Mouse (Mus musculus) intestine, embryonic 15.5 days (tissue): ENCODE measurements around the gene Ermard. TPM values are rescaled to one million over a fixed set of nuclear protein-coding genes. Genes with fewer than 3 reads are reported as not detected.
"Not testable (repeated sequence)": the region's sequence is repeated elsewhere in the genome, so short reads cannot be mapped to it uniquely, and the experiment has no call there.

ENCODE experiments used
- ATAC-seq: fragments of 200-750 bp; cut with Nextera tagmentation; 2 replicates; pipeline ENCODE4 v1.8.0; 2017; ENCODE audit warnings: moderate TSS enrichment, moderate library complexity
- H3K27ac ChIP-seq: fragments of 300-500 bp; sonication (generic); 2 replicates; pipeline ENCODE4 v1.5.1; 2015; ENCODE audit warnings: mild to moderate bottlenecking, inconsistent platforms
- H3K27me3 ChIP-seq: fragments of 300-500 bp; sonication (generic); replicated peaks from 2 replicates; pipeline ENCODE4 v1.6.1; 2015; ENCODE audit warnings: inconsistent platforms
- H3K36me3 ChIP-seq: fragments of 300-500 bp; sonication (generic); 2 replicates; pipeline ENCODE4 v1.6.1; 2015; ENCODE audit warnings: inconsistent platforms
- H3K4me1 ChIP-seq: fragments of 300-500 bp; sonication (generic); replicated peaks from 2 replicates; pipeline ENCODE4 v1.6.1; 2015; ENCODE audit warnings: inconsistent platforms
- H3K4me2 ChIP-seq: fragments of 300-500 bp; sonication (generic); replicated peaks from 2 replicates; pipeline ENCODE4 v1.6.1; 2015; ENCODE audit warnings: mild to moderate bottlenecking, inconsistent platforms
- H3K4me3 ChIP-seq: fragments of 300-500 bp; sonication (generic); replicated peaks from 2 replicates; pipeline ENCODE4 v1.5.1; 2015; ENCODE audit warnings: inconsistent platforms
- H3K9ac ChIP-seq: fragments of 300-500 bp; sonication (generic); 2 replicates; pipeline ENCODE4 v1.6.1; 2015; ENCODE audit warnings: inconsistent platforms
- H3K9me3 ChIP-seq: fragments of 300-500 bp; sonication (generic); 2 replicates; pipeline ENCODE4 v1.6.1; 2016; ENCODE audit warnings: inconsistent platforms
- WGBS: fragments of 180-500 bp; shearing (Covaris S2); methylation state at CpG from one replicate; pipeline ENCODE4 v1.1.7; 2015; 5-methylcytosine and 5-hydroxymethylcytosine counted together
- polyA plus RNA-seq: library from polyadenylated mRNA; unstranded; fragments of >200 nt; fragmentation: Nextera tagmentation; extraction: Ambion mirVana; gene quantifications from 2 replicates; pipeline ENCODE4 v1.2.1, GENCODE M21; 2015

Ermard gene
- polyA plus RNA-seq, 1 experiment from 2014 or later = 54.6 TPM

GRCm38 (mm10) chr17:15031414-15031813, 9.6 kb upstream of the Ermard start:
- ATAC-seq, H3K9me3 ChIP-seq, H3K27me3 ChIP-seq, H3K27ac ChIP-seq, H3K4me1 ChIP-seq, H3K4me3 ChIP-seq, H3K4me2 ChIP-seq, H3K36me3 ChIP-seq, H3K9ac ChIP-seq: not testable (repeated sequence)
- no CpG with 5 or more reads among the region's 4 CpGs for WGBS

DNA sequence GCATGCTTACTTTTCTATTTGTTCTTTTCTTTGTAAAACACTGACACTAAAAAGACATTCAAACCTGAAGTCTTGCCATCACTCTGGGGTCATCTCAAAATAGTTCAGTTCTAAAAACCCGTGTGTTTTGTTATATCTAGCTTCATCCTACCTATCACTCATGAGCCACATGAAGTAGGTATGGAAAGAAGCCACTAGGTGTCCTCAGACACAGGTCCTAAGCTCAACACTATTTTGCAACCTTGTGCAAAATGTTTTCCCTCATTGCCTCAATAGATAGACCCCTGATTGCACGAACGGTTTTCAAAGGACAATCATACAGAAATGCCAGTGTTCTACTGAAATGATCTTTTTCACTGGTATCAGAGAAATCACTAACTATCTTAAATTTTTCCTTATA, 553 bp upstream of the Ermard start:
- peak; percentile 53 for ATAC-seq
- no CpG with 5 or more reads among the region's 3 CpGs for WGBS
- H3K4me3 ChIP-seq = not testable (repeated sequence)

GRCm38 (mm10) chr17:15050338-15050737, 9.3 kb downstream of the Ermard start:
- not testable (repeated sequence) for H3K9ac ChIP-seq, H3K9me3 ChIP-seq, H3K27me3 ChIP-seq, H3K36me3 ChIP-seq, H3K4me2 ChIP-seq, H3K4me3 ChIP-seq, H3K4me1 ChIP-seq, ATAC-seq, H3K27ac ChIP-seq
- WGBS = no CpG with 5 or more reads among the region's 1 CpGs

More for the DNA sequence above, 553 bp upstream of the Ermard start:
- not testable (repeated sequence) for H3K9ac ChIP-seq, H3K27ac ChIP-seq, H3K27me3 ChIP-seq, H3K4me1 ChIP-seq, H3K4me2 ChIP-seq, H3K36me3 ChIP-seq, H3K9me3 ChIP-seq

DNA sequence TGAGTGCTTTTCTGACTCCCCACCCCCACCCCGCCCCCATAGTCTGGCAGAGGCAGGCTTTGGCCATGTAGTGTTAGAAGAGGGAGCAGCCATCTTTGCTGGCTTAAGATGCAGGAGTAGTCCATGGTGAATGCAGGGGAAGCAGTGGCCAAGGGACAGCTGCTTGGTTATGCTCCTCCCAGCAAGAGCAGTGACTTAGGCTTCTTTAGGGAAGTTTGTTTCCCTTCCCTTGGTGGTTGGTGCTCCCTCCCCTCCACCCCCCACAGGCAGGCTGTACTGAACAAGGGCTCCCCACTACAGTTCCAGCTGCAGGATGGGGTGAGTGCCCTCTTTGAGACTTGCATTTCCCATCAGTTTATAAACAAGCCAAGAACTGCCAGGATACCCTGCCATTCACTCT, 11.8 kb downstream of the Ermard start:
- H3K4me2 ChIP-seq, H3K4me1 ChIP-seq, ATAC-seq, H3K36me3 ChIP-seq, H3K9me3 ChIP-seq, H3K27me3 ChIP-seq, H3K9ac ChIP-seq, H3K4me3 ChIP-seq, H3K27ac ChIP-seq: not testable (repeated sequence)
- 81% methylated on average over 1 of the region's 1 CpGs for WGBS

DNA sequence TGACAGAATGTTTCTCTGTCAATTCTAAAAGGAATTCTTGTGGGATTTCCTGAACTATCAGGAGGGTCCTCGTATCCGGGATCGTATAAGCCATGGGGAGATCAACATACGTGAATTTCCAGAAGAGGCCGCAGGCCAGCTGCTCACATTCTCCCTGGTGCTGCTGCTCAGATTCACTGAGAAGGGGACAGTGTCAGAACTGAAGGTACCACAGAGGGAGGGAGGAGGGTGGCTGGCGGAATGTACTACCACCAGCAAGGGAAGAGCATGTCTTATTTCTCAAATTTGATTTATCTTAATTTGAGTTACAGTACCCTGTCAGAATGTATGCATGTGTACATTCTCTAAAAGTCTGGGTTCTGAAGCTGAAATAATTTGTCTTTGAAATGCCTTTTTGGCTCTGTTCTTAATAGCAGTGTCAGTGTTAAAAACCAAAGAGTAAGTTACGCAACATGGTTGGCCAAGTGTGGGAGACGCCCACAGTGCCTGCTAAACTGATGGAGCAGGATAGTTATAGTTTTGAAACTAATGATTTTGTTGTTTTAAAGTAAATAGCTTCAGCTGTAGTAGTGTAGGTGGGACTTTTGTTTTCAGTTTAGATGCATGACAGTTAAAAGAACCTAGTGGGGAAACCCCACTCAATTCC, 12.3 kb downstream of the Ermard start:
- not testable (repeated sequence) for ATAC-seq, H3K4me3 ChIP-seq

GRCm38 (mm10) chr17:15053829-15054200, 12.8 kb downstream of the Ermard start:
- not testable (repeated sequence) for H3K27me3 ChIP-seq, H3K27ac ChIP-seq, H3K4me3 ChIP-seq, H3K4me1 ChIP-seq, ATAC-seq, H3K9ac ChIP-seq, H3K4me2 ChIP-seq, H3K9me3 ChIP-seq, H3K36me3 ChIP-seq
- 88% methylated on average over 13 of the region's 13 CpGs for WGBS

More for the DNA sequence above, 12.3 kb downstream of the Ermard start:
- H3K27ac ChIP-seq, H3K9ac ChIP-seq, H3K4me2 ChIP-seq, H3K27me3 ChIP-seq, H3K9me3 ChIP-seq, H3K36me3 ChIP-seq, H3K4me1 ChIP-seq: not testable (repeated sequence)
- 95% methylated on average over 5 of the region's 8 CpGs for WGBS

GRCm38 (mm10) chr17:15055925-15056324, 14.9 kb downstream of the Ermard start:
- no peak overlapping the region for H3K4me2 ChIP-seq
- no peak overlapping the region for H3K27ac ChIP-seq
- no peak for ATAC-seq
- no peaks in the 10 kb centered on the region for H3K4me1 ChIP-seq
- no peaks in the 10 kb centered on the region for H3K27me3 ChIP-seq
- 0 out of 2 replicates have a peak, but pooled peaks cover 9% of the 10 kb centered on the region for H3K36me3 ChIP-seq
- H3K4me3 ChIP-seq = no peak overlapping the region
- no peaks in the 10 kb centered on the region for H3K9me3 ChIP-seq
- WGBS = 79% methylated on average over 4 of the region's 4 CpGs
- H3K9ac ChIP-seq = no peak overlapping the region

GRCm38 (mm10) chr17:15058161-15058591, 17.2 kb downstream of the Ermard start:
- no peak overlapping the region for H3K4me2 ChIP-seq
- ATAC-seq = no peak
- no peak overlapping the region for H3K27ac ChIP-seq
- no peak overlapping the region for H3K4me3 ChIP-seq
- 0 out of 2 replicates have a peak, but pooled peaks cover 9% of the 10 kb centered on the region for H3K36me3 ChIP-seq
- no peaks in the 10 kb centered on the region for H3K27me3 ChIP-seq
- no peaks in the 10 kb centered on the region for H3K4me1 ChIP-seq
- no peaks in the 10 kb centered on the region for H3K9me3 ChIP-seq
- WGBS = 80% methylated on average over 5 of the region's 5 CpGs
- H3K9ac ChIP-seq = no peak overlapping the region

DNA sequence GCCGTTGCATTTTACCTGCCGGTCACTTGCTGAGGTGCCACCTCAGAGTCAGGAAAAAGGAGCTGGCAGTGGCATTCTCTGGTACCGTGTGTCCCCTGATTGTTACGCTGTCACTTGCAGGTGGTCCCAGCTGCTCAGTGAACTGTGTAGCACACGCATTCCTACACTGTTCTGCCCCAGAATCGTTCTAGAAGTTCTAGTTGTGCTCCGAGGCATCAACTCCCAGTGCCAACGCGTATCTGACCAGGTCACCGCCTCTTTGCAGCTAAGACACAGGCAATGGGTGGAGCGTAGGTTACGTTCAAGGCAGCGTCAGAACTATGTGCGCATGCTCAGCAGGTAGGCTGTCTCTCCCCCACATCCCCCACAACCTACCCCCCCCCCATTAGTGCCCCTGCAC, 18.6 kb downstream of the Ermard start:
- Histone ChIP-seq H3K4me2 (no peak overlapping the region), H3K4me1 (no peaks in the 10 kb centered on the region), H3K4me3 (no peak overlapping the region), H3K27ac (no peak overlapping the region), H3K36me3 (0 out of 2 replicates have a peak, but pooled peaks cover 9% of the 10 kb centered on the region), H3K9me3 (no peaks in the 10 kb centered on the region), H3K27me3 (no peaks in the 10 kb centered on the region), H3K9ac (no peak overlapping the region)
- 95% methylated on average over 14 of the region's 14 CpGs for WGBS
- no peak for ATAC-seq

GRCm38 (mm10) chr17:15060356-15060755, 19.3 kb downstream of the Ermard start:
- Histone ChIP-seq H3K9me3 (no peaks in the 10 kb centered on the region), H3K9ac (no peak overlapping the region), H3K4me2 (no peak overlapping the region), H3K27me3 (no peaks in the 10 kb centered on the region), H3K27ac (no peak overlapping the region), H3K4me1 (no peaks in the 10 kb centered on the region), H3K36me3 (0 out of 2 replicates have a peak, but pooled peaks cover 9% of the 10 kb centered on the region), H3K4me3 (no peak overlapping the region)
- WGBS = 94% methylated on average over 6 of the region's 6 CpGs
- ATAC-seq = no peak

DNA sequence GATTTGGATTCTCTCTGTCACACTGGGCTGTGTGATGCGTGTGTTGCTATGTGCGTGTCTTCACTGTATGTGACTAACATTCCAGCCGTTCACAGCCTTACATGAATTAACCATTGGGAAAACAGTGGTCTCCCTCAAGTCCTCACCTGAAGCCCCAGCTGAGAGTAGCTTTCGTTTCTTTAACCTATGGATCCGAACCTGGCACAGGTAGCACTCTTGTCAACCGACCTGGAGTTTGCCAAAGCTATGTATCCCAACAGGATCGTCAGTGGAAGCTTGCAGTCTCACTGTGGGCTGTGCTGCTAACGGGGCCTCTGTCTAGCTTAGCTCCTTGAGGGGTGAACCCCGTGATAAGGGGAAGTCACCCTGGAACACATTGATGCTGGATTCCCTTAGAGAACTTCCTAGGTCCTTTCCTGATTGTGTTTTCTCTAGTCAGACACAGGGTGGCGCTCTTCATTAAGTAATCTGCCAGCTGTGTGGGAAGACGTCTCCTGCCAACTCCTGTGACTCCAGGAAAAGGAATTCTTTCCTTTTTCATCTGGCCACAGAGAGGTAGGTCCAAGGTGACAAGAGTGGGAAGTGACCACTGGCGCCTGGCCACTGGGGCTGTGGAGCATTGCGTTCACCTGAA, 24.5 kb downstream of the Ermard start:
- peak overlapping the region; percentile 32 for H3K4me2 ChIP-seq
- H3K36me3 ChIP-seq = no peaks in the 10 kb centered on the region
- H3K4me1 ChIP-seq = peaks cover 16% of the 10 kb centered on the region
- peak; percentile 64 for ATAC-seq
- no peak overlapping the region for H3K9ac ChIP-seq
- H3K27me3 ChIP-seq = no peaks in the 10 kb centered on the region
- no peak overlapping the region for H3K27ac ChIP-seq
- H3K4me3 ChIP-seq = no peak overlapping the region
- 38% methylated on average over 13 of the region's 13 CpGs for WGBS
- H3K9me3 ChIP-seq = no peaks in the 10 kb centered on the region

- H3K4me2 ChIP-seq = peak overlapping the region; percentile 32
- 50% methylated on average over 6 of the region's 6 CpGs for WGBS
- H3K27me3 ChIP-seq = no peaks in the 10 kb centered on the region
- peaks cover 16% of the 10 kb centered on the region for H3K4me1 ChIP-seq
- H3K36me3 ChIP-seq = no peaks in the 10 kb centered on the region
- no peak overlapping the region for H3K4me3 ChIP-seq
- H3K9ac ChIP-seq = no peak overlapping the region
- ATAC-seq = peak; percentile 52
- no peaks in the 10 kb centered on the region for H3K9me3 ChIP-seq
- H3K27ac ChIP-seq = no peak overlapping the region
Observed at GRCm38 (mm10) chr17:15066066-15066465, 25.1 kb downstream of the Ermard start.

GRCm38 (mm10) chr17:15066911-15067310, 25.9 kb downstream of the Ermard start:
- peaks cover 16% of the 10 kb centered on the region for H3K4me1 ChIP-seq
- H3K4me3 ChIP-seq = no peak overlapping the region
- no peak for ATAC-seq
- H3K27me3 ChIP-seq = no peaks in the 10 kb centered on the region
- H3K36me3 ChIP-seq = no peaks in the 10 kb centered on the region
- H3K9ac ChIP-seq = no peak overlapping the region
- H3K4me2 ChIP-seq = no peak overlapping the region
- no peaks in the 10 kb centered on the region for H3K9me3 ChIP-seq
- H3K27ac ChIP-seq = no peak overlapping the region; the same call in 1 of the 2 replicates
- 63% methylated on average over 1 of the region's 1 CpGs for WGBS
